Mouse (Mus musculus): ENCODE data around the gene Hhat. TPM values are rescaled to one million over a fixed set of nuclear protein-coding genes. Genes with fewer than 3 reads are reported as not detected.

Hhat gene
- polyA plus RNA-seq, 1 experiment = 4.0 TPM

GRCm38 (mm10) chr1:192485030-192485429, 286.0 kb downstream of the Hhat start:
- no peak overlapping the region for H3K27ac ChIP-seq (ENCODE audit: control insufficient read depth, insufficient read depth, low read depth, low read length)
- H3K4me3 ChIP-seq (ENCODE audit: control insufficient read depth, low read depth, low read length) = no peak overlapping the region
- H3K36me3 ChIP-seq (ENCODE audit: control insufficient read depth, insufficient read depth, low read length) = no peaks in the 10 kb centered on the region
- no peaks in the 10 kb centered on the region for H3K4me1 ChIP-seq (ENCODE audit: control insufficient read depth, insufficient read depth, low read length)
- no peaks in the 10 kb centered on the region for H3K27me3 ChIP-seq (ENCODE audit: control insufficient read depth, insufficient read depth, low read length)
- TF ChIP-seq POLR2A (IDR thresholded peaks at IDR 0.05; ENCODE audit: control insufficient read depth, low read depth, low read length) = no peak
- TF ChIP-seq CTCF (IDR thresholded peaks at IDR 0.05; ENCODE audit: control insufficient read depth, insufficient read depth, insufficient replicate concordance, low read depth, low read length) = no peak

- H3K36me3 ChIP-seq (ENCODE audit: control insufficient read depth, insufficient read depth, low read length) = no peaks in the 10 kb centered on the region
- no peaks in the 10 kb centered on the region; the same call in 1 of the 2 replicates for H3K4me1 ChIP-seq (ENCODE audit: control insufficient read depth, insufficient read depth, low read length)
- H3K27me3 ChIP-seq (ENCODE audit: control insufficient read depth, insufficient read depth, low read length) = no peaks in the 10 kb centered on the region
- H3K4me3 ChIP-seq (ENCODE audit: control insufficient read depth, low read depth, low read length) = no peak overlapping the region
- TF ChIP-seq POLR2A (IDR thresholded peaks at IDR 0.05; ENCODE audit: control insufficient read depth, low read depth, low read length) (no peak), CTCF (IDR thresholded peaks at IDR 0.05; ENCODE audit: control insufficient read depth, insufficient read depth, insufficient replicate concordance, low read depth, low read length) (no peak)
- H3K27ac ChIP-seq (ENCODE audit: control insufficient read depth, insufficient read depth, low read depth, low read length) = no peak overlapping the region
These were observed 289.6 kb downstream of the Hhat start for GRCm38 (mm10) chr1:192481446-192481845.

GRCm38 (mm10) chr1:192480072-192480784, 290.8 kb downstream of the Hhat start:
- Histone ChIP-seq H3K4me3 (ENCODE audit: control insufficient read depth, low read depth, low read length) (no peak overlapping the region), H3K4me1 (ENCODE audit: control insufficient read depth, insufficient read depth, low read length) (no peaks in the 10 kb centered on the region; the same call in 1 of the 2 replicates), H3K27ac (ENCODE audit: control insufficient read depth, insufficient read depth, low read depth, low read length) (no peak overlapping the region), H3K36me3 (ENCODE audit: control insufficient read depth, insufficient read depth, low read length) (no peaks in the 10 kb centered on the region), H3K27me3 (ENCODE audit: control insufficient read depth, insufficient read depth, low read length) (no peaks in the 10 kb centered on the region)
- TF ChIP-seq CTCF (IDR thresholded peaks at IDR 0.05; ENCODE audit: control insufficient read depth, insufficient read depth, insufficient replicate concordance, low read depth, low read length) (no peak), POLR2A (IDR thresholded peaks at IDR 0.05; ENCODE audit: control insufficient read depth, low read depth, low read length) (no peak)

GRCm38 (mm10) chr1:192478176-192478575, 292.8 kb downstream of the Hhat start:
- Histone ChIP-seq H3K4me3 (ENCODE audit: control insufficient read depth, low read depth, low read length) (no peak overlapping the region), H3K4me1 (ENCODE audit: control insufficient read depth, insufficient read depth, low read length) (no peaks in the 10 kb centered on the region; the same call in 1 of the 2 replicates), H3K27ac (ENCODE audit: control insufficient read depth, insufficient read depth, low read depth, low read length) (no peak overlapping the region), H3K36me3 (ENCODE audit: control insufficient read depth, insufficient read depth, low read length) (no peaks in the 10 kb centered on the region), H3K27me3 (ENCODE audit: control insufficient read depth, insufficient read depth, low read length) (no peaks in the 10 kb centered on the region)
- no peak for TF ChIP-seq CTCF (IDR thresholded peaks at IDR 0.05; ENCODE audit: control insufficient read depth, insufficient read depth, insufficient replicate concordance, low read depth, low read length)
- no peak for TF ChIP-seq POLR2A (IDR thresholded peaks at IDR 0.05; ENCODE audit: control insufficient read depth, low read depth, low read length)

- H3K27me3 ChIP-seq (ENCODE audit: control insufficient read depth, insufficient read depth, low read length) = no peaks in the 10 kb centered on the region
- no peaks in the 10 kb centered on the region; the same call in 1 of the 2 replicates for H3K4me1 ChIP-seq (ENCODE audit: control insufficient read depth, insufficient read depth, low read length)
- H3K27ac ChIP-seq (ENCODE audit: control insufficient read depth, insufficient read depth, low read depth, low read length) = no peak overlapping the region
- no peaks in the 10 kb centered on the region for H3K36me3 ChIP-seq (ENCODE audit: control insufficient read depth, insufficient read depth, low read length)
- TF ChIP-seq CTCF (IDR thresholded peaks at IDR 0.05; ENCODE audit: control insufficient read depth, insufficient read depth, insufficient replicate concordance, low read depth, low read length) (no peak), POLR2A (IDR thresholded peaks at IDR 0.05; ENCODE audit: control insufficient read depth, low read depth, low read length) (no peak)
- no peak overlapping the region for H3K4me3 ChIP-seq (ENCODE audit: control insufficient read depth, low read depth, low read length)
These were observed 293.5 kb downstream of the Hhat start for GRCm38 (mm10) chr1:192477556-192477955.

- Histone ChIP-seq H3K27me3 (ENCODE audit: control insufficient read depth, insufficient read depth, low read length) (no peaks in the 10 kb centered on the region), H3K36me3 (ENCODE audit: control insufficient read depth, insufficient read depth, low read length) (no peaks in the 10 kb centered on the region), H3K4me1 (ENCODE audit: control insufficient read depth, insufficient read depth, low read length) (no peaks in the 10 kb centered on the region; the same call in 1 of the 2 replicates), H3K27ac (ENCODE audit: control insufficient read depth, insufficient read depth, low read depth, low read length) (no peak overlapping the region), H3K4me3 (ENCODE audit: control insufficient read depth, low read depth, low read length) (no peak overlapping the region)
- TF ChIP-seq POLR2A (IDR thresholded peaks at IDR 0.05; ENCODE audit: control insufficient read depth, low read depth, low read length) (no peak), CTCF (IDR thresholded peaks at IDR 0.05; ENCODE audit: control insufficient read depth, insufficient read depth, insufficient replicate concordance, low read depth, low read length) (no peak)
These were observed 294.3 kb downstream of the Hhat start for GRCm38 (mm10) chr1:192476704-192477103.

GRCm38 (mm10) chr1:192473134-192473533, 297.9 kb downstream of the Hhat start:
- H3K36me3 ChIP-seq (ENCODE audit: control insufficient read depth, insufficient read depth, low read length) = no peaks in the 10 kb centered on the region
- H3K27me3 ChIP-seq (ENCODE audit: control insufficient read depth, insufficient read depth, low read length) = no peaks in the 10 kb centered on the region
- no peak overlapping the region for H3K4me3 ChIP-seq (ENCODE audit: control insufficient read depth, low read depth, low read length)
- H3K27ac ChIP-seq (ENCODE audit: control insufficient read depth, insufficient read depth, low read depth, low read length) = no peak overlapping the region
- H3K4me1 ChIP-seq (ENCODE audit: control insufficient read depth, insufficient read depth, low read length) = no peaks in the 10 kb centered on the region; the same call in 1 of the 2 replicates
- no peak for TF ChIP-seq POLR2A (IDR thresholded peaks at IDR 0.05; ENCODE audit: control insufficient read depth, low read depth, low read length)
- no peak for TF ChIP-seq CTCF (IDR thresholded peaks at IDR 0.05; ENCODE audit: control insufficient read depth, insufficient read depth, insufficient replicate concordance, low read depth, low read length)

Measured in testis, adult 2 months (tissue).